Comparison of ENCODE assay signal across 10 mouse cellular contexts in the genomic region with DNA sequence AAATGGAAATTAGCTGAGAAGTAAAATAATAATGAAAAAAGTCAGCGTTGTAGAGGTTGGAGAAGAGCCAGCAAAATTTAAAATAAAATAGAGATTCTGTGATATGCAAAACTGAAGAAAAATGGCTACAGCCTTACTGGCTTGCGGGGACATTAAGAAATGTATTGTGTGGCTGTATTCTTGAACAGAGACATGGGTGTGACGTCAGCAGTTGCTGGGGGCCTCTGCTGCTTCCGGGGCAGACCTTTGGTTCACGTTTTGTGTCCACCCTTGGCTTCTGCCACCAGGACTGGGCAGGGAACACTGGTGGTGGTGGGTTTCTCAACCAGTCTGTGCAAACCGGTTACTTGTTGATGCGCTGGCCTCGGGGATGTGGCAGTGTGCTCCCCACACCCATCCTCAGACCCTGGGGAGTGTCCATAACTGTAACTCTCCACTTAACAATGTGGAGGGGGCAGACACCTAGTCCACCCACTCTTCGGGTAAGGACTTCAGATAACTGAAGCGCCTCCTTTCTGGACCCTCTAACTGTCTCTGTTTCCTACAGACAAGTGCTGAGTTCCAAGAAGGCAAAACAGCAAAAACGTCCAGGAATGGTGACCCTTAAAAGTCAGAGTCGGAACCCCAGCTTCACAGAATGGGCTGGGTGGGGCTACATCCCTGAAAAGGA. TPM values are rescaled to one million over a fixed set of nuclear protein-coding genes. Genes with fewer than 3 reads are reported as not detected.
DNase-seq lines count a peak whose midpoint lies in the region; ATAC-seq lines count a peak whose summit lies in the region.
"Had no signal": no experiment of that assay in that cellular context is flagged by ENCODE, and none has a peak within 500 bp of the region (broad histone marks: within the 10 kb centered on the region; RNA-seq: fewer than 3 reads in every experiment).

No protein-coding gene starts in this region.

- WGBS in heart, embryonic 12.5 days: 53% methylated on average over 12 of the region's 12 CpGs
- WGBS in hindbrain, embryonic 11.5 days: 67% methylated on average over 12 of the region's 12 CpGs
- 60% methylated on average over 12 of the region's 12 CpGs for WGBS in midbrain, embryonic 16.5 days

- H3K4me1 ChIP-seq in heart, embryonic 12.5 days (replicated peaks): peaks cover 13% of the 10 kb centered on the region; the same call in 1 of the 2 replicates
- H3K4me1 ChIP-seq in hindbrain, embryonic 11.5 days (replicated peaks; ENCODE audit: control insufficient read depth, insufficient read depth, low read length): no peaks in the 10 kb centered on the region; the same call in 1 of the 2 replicates
- peaks cover 5% of the 10 kb centered on the region for H3K4me1 ChIP-seq in midbrain, embryonic 16.5 days (ENCODE audit: control insufficient read depth, insufficient read depth, low read length)

- peaks cover 60% of the 10 kb centered on the region for H3K27me3 ChIP-seq in heart, embryonic 12.5 days (replicated peaks)
- H3K27me3 ChIP-seq in hindbrain, embryonic 11.5 days (ENCODE audit: control insufficient read depth, insufficient read depth, low read length): peaks cover 19% of the 10 kb centered on the region
- no peaks in the 10 kb centered on the region; the same call in 1 of the 2 replicates for H3K27me3 ChIP-seq in midbrain, embryonic 16.5 days (ENCODE audit: control insufficient read depth, insufficient read depth, low read depth, low read length)

- DNase-seq in heart, postnatal 4 days: peak; percentile 16
- peak; percentile 45 for DNase-seq in brain, adult 2 months (ENCODE audit: low read depth, low spot score)
- DNase-seq in hindbrain, embryonic 11.5 days (ENCODE audit: low spot score): no peak
- no peak for DNase-seq in spleen, postnatal 36 days (ENCODE audit: low spot score in 2 of 2)
- no peak for DNase-seq in lung, postnatal 10 days
- no peak for DNase-seq in adrenal gland, postnatal 10 days
- DNase-seq: lung, adult 18-20 months; thymus, adult 18-20 months had no signal

- no peak overlapping the region for H3K4me3 ChIP-seq in heart, embryonic 12.5 days
- no peak overlapping the region for H3K4me3 ChIP-seq in hindbrain, embryonic 11.5 days (ENCODE audit: low read depth, low read length)
- peak overlapping the region; percentile 50 for H3K4me3 ChIP-seq in midbrain, embryonic 16.5 days (ENCODE audit: low read depth, low read length)

- no peaks in the 10 kb centered on the region for H3K36me3 ChIP-seq in heart, embryonic 12.5 days
- no peaks in the 10 kb centered on the region for H3K36me3 ChIP-seq in hindbrain, embryonic 11.5 days (ENCODE audit: control insufficient read depth, insufficient read depth, low read length)
- no peaks in the 10 kb centered on the region for H3K36me3 ChIP-seq in midbrain, embryonic 16.5 days (ENCODE audit: control insufficient read depth, insufficient read depth, low read length)

- H3K27ac ChIP-seq in heart, embryonic 12.5 days (ENCODE audit: poor library complexity, severe bottlenecking): no peak overlapping the region
- H3K27ac ChIP-seq in hindbrain, embryonic 11.5 days (ENCODE audit: low read depth, low read length): no peak overlapping the region
- H3K27ac ChIP-seq in midbrain, embryonic 16.5 days (ENCODE audit: low read length): no peak overlapping the region

- ATAC-seq in heart, embryonic 12.5 days (ENCODE audit: insufficient number of reproducible peaks, low FRiP score): no peak
- ATAC-seq in hindbrain, embryonic 11.5 days (ENCODE audit: low FRiP score): no peak
- ATAC-seq in midbrain, embryonic 16.5 days: no peak

- no peak overlapping the region for H3K4me2 ChIP-seq in heart, embryonic 12.5 days
- H3K4me2 ChIP-seq in hindbrain, embryonic 11.5 days (replicated peaks; ENCODE audit: low read depth, low read length): peak overlapping the region; percentile 92
- H3K4me2 ChIP-seq in midbrain, embryonic 16.5 days (ENCODE audit: low read length): peak overlapping the region; percentile 69

- H3K9ac ChIP-seq in heart, embryonic 12.5 days: no peak overlapping the region
- no peak overlapping the region for H3K9ac ChIP-seq in hindbrain, embryonic 11.5 days (ENCODE audit: low read depth, low read length)
- peak overlapping the region; percentile 75; the same call in 1 of the 2 replicates for H3K9ac ChIP-seq in midbrain, embryonic 16.5 days (ENCODE audit: low read depth, low read length)

- H3K9me3 ChIP-seq in heart, embryonic 12.5 days (replicated peaks): 0 out of 2 replicates have a peak, but pooled peaks cover 3% of the 10 kb centered on the region
- no peaks in the 10 kb centered on the region for H3K9me3 ChIP-seq in hindbrain, embryonic 11.5 days (ENCODE audit: control insufficient read depth, low read length)
- no peaks in the 10 kb centered on the region for H3K9me3 ChIP-seq in midbrain, embryonic 16.5 days (replicated peaks; ENCODE audit: control insufficient read depth, low read length, poor library complexity, severe bottlenecking)

RNA-seq across cellular contexts. Expression of a gene that starts 14.6 kb away (rescaled TPM):
- under 1 TPM; 0.21 to 0.72 TPM for total RNA-seq in heart, postnatal 4 days (2021)
- 0.20 and 0.44 TPM in 2 replicates for polyA plus RNA-seq in heart, embryonic 12.5 days (2016; fragmentation: Nextera tagmentation; extraction: Ambion mirVana)
- polyA plus RNA-seq in hindbrain, embryonic 11.5 days (2014; fragmentation: Nextera tagmentation; extraction: Ambion mirVana): 0.48 and 0.56 TPM in 2 replicates
- polyA plus RNA-seq in midbrain, embryonic 16.5 days (2015; fragmentation: Nextera tagmentation; extraction: Ambion mirVana): 0.31 and 0.98 TPM in 2 replicates
- total RNA-seq in adrenal gland, postnatal 10 days (2021): under 1 TPM; 0.24 to 0.45 TPM

RNA-seq across cellular contexts. Expression of a gene that starts 17.6 kb away (rescaled TPM):
- total RNA-seq in heart, postnatal 4 days (2021): under 1 TPM; 0.26 to 0.41 TPM
- 0.11 and 0.62 TPM in 2 replicates for polyA plus RNA-seq in heart, embryonic 12.5 days (2016; fragmentation: Nextera tagmentation; extraction: Ambion mirVana)
- 0.09 and 0.32 TPM in 2 replicates for polyA plus RNA-seq in hindbrain, embryonic 11.5 days (2014; fragmentation: Nextera tagmentation; extraction: Ambion mirVana)
- polyA plus RNA-seq in midbrain, embryonic 16.5 days (2015; fragmentation: Nextera tagmentation; extraction: Ambion mirVana): 1.5 and 2.9 TPM in 2 replicates
- total RNA-seq in adrenal gland, postnatal 10 days (2021): under 1 TPM; 0.12 to 0.42 TPM

RNA-seq across cellular contexts. Expression of a gene that starts 44.1 kb away (rescaled TPM):
- 10 to 100 TPM; 37.8 to 39.7 TPM for total RNA-seq in heart, postnatal 4 days (2021)
- polyA plus RNA-seq in heart, embryonic 12.5 days (2016; fragmentation: Nextera tagmentation; extraction: Ambion mirVana): 35.8 and 38.5 TPM in 2 replicates
- polyA plus RNA-seq in hindbrain, embryonic 11.5 days (2014; fragmentation: Nextera tagmentation; extraction: Ambion mirVana): 39.8 and 41.4 TPM in 2 replicates
- polyA plus RNA-seq in midbrain, embryonic 16.5 days (2015; fragmentation: Nextera tagmentation; extraction: Ambion mirVana): 59.3 and 64.5 TPM in 2 replicates
- total RNA-seq in adrenal gland, postnatal 10 days (2021): 10 to 100 TPM; 37.8 to 44.3 TPM

Comparison
In these comparisons a context has a peak if more than half of its experiments do, and no peak if none do; other contexts are left out.
1. DNase-seq: peak in heart, postnatal 4 days (single experiment) and brain, adult 2 months (single experiment); none in hindbrain, embryonic 11.5 days (single experiment), spleen, postnatal 36 days (0 of 2), lung, postnatal 10 days (single experiment) and adrenal gland, postnatal 10 days (single experiment).